Mouse (Mus musculus): ENCODE measurements around the gene Simc1. TPM values are rescaled to one million over a fixed set of nuclear protein-coding genes. Genes with fewer than 3 reads are reported as not detected.

The Simc1 gene
- polyA plus RNA-seq, 1 experiment from 2014 or later = 5.8 TPM

GRCm38 (mm10) chr13:54556176-54556575 is 52.6 kb downstream of the Simc1 start:
- ATAC-seq (ENCODE audit: insufficient number of reproducible peaks, insufficient read depth, low FRiP score, low read depth) = no peak
- H3K36me3 ChIP-seq (ENCODE audit: control insufficient read depth, insufficient read depth, low read length) = peaks cover 98% of the 10 kb centered on the region
- H3K9ac ChIP-seq (ENCODE audit: low read length) = no peak overlapping the region
- no peaks in the 10 kb centered on the region for H3K9me3 ChIP-seq (ENCODE audit: control insufficient read depth, low read length)
- WGBS = 86% methylated on average over 9 of the region's 9 CpGs
- H3K4me3 ChIP-seq (ENCODE audit: control insufficient read depth in 1 of 2, insufficient read depth in 1 of 2, low read depth in 1 of 2, low read length in 2 of 2) = no peak overlapping the region
- H3K4me1 ChIP-seq (ENCODE audit: control insufficient read depth in 2 of 2, insufficient read depth in 2 of 2, low read length in 2 of 2) = no peaks in the 10 kb centered on the region
- H3K27ac ChIP-seq (replicated peaks in 1 of 2; ENCODE audit: control insufficient read depth in 1 of 2, insufficient read depth in 1 of 2, low read depth in 2 of 2, low read length in 2 of 2) = no peak overlapping the region
- no peaks in the 10 kb centered on the region for H3K27me3 ChIP-seq (ENCODE audit: control insufficient read depth, insufficient read depth, low read length)
- H3K4me2 ChIP-seq (ENCODE audit: low read length) = no peak overlapping the region

- Histone ChIP-seq H3K36me3 (ENCODE audit: control insufficient read depth, insufficient read depth, low read length) (peaks cover 98% of the 10 kb centered on the region), H3K4me3 (ENCODE audit: control insufficient read depth in 1 of 2, insufficient read depth in 1 of 2, low read depth in 1 of 2, low read length in 2 of 2) (no peak overlapping the region), H3K4me1 (ENCODE audit: control insufficient read depth in 2 of 2, insufficient read depth in 2 of 2, low read length in 2 of 2) (no peaks in the 10 kb centered on the region), H3K27me3 (ENCODE audit: control insufficient read depth, insufficient read depth, low read length) (no peaks in the 10 kb centered on the region), H3K4me2 (ENCODE audit: low read length) (no peak overlapping the region), H3K27ac (replicated peaks in 1 of 2; ENCODE audit: control insufficient read depth in 1 of 2, insufficient read depth in 1 of 2, low read depth in 2 of 2, low read length in 2 of 2) (no peak overlapping the region), H3K9ac (ENCODE audit: low read length) (no peak overlapping the region), H3K9me3 (ENCODE audit: control insufficient read depth, low read length) (no peaks in the 10 kb centered on the region)
- ATAC-seq (ENCODE audit: insufficient number of reproducible peaks, insufficient read depth, low FRiP score, low read depth) = no peak
- 90% methylated on average over 3 of the region's 3 CpGs for WGBS
Measured at GRCm38 (mm10) chr13:54556796-54557195, 53.2 kb downstream of the Simc1 start.

- no peak overlapping the region for H3K4me2 ChIP-seq (ENCODE audit: low read length)
- 100% methylated on average over 1 of the region's 1 CpGs for WGBS
- no peak overlapping the region for H3K27ac ChIP-seq (replicated peaks in 1 of 2; ENCODE audit: control insufficient read depth in 1 of 2, insufficient read depth in 1 of 2, low read depth in 2 of 2, low read length in 2 of 2)
- no peaks in the 10 kb centered on the region for H3K9me3 ChIP-seq (ENCODE audit: control insufficient read depth, low read length)
- H3K4me1 ChIP-seq (ENCODE audit: control insufficient read depth in 2 of 2, insufficient read depth in 2 of 2, low read length in 2 of 2) = no peaks in the 10 kb centered on the region
- H3K36me3 ChIP-seq (ENCODE audit: control insufficient read depth, insufficient read depth, low read length) = peaks cover 96% of the 10 kb centered on the region
- H3K4me3 ChIP-seq (ENCODE audit: control insufficient read depth in 1 of 2, insufficient read depth in 1 of 2, low read depth in 1 of 2, low read length in 2 of 2) = no peak overlapping the region
- H3K27me3 ChIP-seq (ENCODE audit: control insufficient read depth, insufficient read depth, low read length) = no peaks in the 10 kb centered on the region
- ATAC-seq (ENCODE audit: insufficient number of reproducible peaks, insufficient read depth, low FRiP score, low read depth) = no peak
- no peak overlapping the region for H3K9ac ChIP-seq (ENCODE audit: low read length)
Measured at GRCm38 (mm10) chr13:54557652-54558051, 54.1 kb downstream of the Simc1 start.

- no peak overlapping the region for H3K4me2 ChIP-seq (ENCODE audit: low read length)
- 84% methylated on average over 2 of the region's 2 CpGs for WGBS
- H3K9me3 ChIP-seq (ENCODE audit: control insufficient read depth, low read length) = no peaks in the 10 kb centered on the region
- H3K4me1 ChIP-seq (ENCODE audit: control insufficient read depth in 2 of 2, insufficient read depth in 2 of 2, low read length in 2 of 2) = peaks cover 5 to 6% of the 10 kb centered on the region in 2 experiments
- no peaks in the 10 kb centered on the region for H3K27me3 ChIP-seq (ENCODE audit: control insufficient read depth, insufficient read depth, low read length)
- peaks cover 89% of the 10 kb centered on the region for H3K36me3 ChIP-seq (ENCODE audit: control insufficient read depth, insufficient read depth, low read length)
- no peak overlapping the region for H3K9ac ChIP-seq (ENCODE audit: low read length)
- no peak for ATAC-seq (ENCODE audit: insufficient number of reproducible peaks, insufficient read depth, low FRiP score, low read depth)
- no peak overlapping the region for H3K4me3 ChIP-seq (ENCODE audit: control insufficient read depth in 1 of 2, insufficient read depth in 1 of 2, low read depth in 1 of 2, low read length in 2 of 2)
- no peak overlapping the region for H3K27ac ChIP-seq (replicated peaks in 1 of 2; ENCODE audit: control insufficient read depth in 1 of 2, insufficient read depth in 1 of 2, low read depth in 2 of 2, low read length in 2 of 2)
Measured at GRCm38 (mm10) chr13:54559656-54560055, 56.1 kb downstream of the Simc1 start.

- Histone ChIP-seq H3K9me3 (ENCODE audit: control insufficient read depth, low read length) (no peaks in the 10 kb centered on the region), H3K36me3 (ENCODE audit: control insufficient read depth, insufficient read depth, low read length) (peaks cover 81% of the 10 kb centered on the region), H3K4me3 (ENCODE audit: control insufficient read depth in 1 of 2, insufficient read depth in 1 of 2, low read depth in 1 of 2, low read length in 2 of 2) (no peak overlapping the region), H3K9ac (ENCODE audit: low read length) (no peak overlapping the region), H3K4me2 (ENCODE audit: low read length) (no peak overlapping the region), H3K27me3 (ENCODE audit: control insufficient read depth, insufficient read depth, low read length) (no peaks in the 10 kb centered on the region), H3K4me1 (ENCODE audit: control insufficient read depth in 2 of 2, insufficient read depth in 2 of 2, low read length in 2 of 2) (peaks cover 7 to 9% of the 10 kb centered on the region in 2 experiments), H3K27ac (replicated peaks in 1 of 2; ENCODE audit: control insufficient read depth in 1 of 2, insufficient read depth in 1 of 2, low read depth in 2 of 2, low read length in 2 of 2) (no peak overlapping the region)
- ATAC-seq (ENCODE audit: insufficient number of reproducible peaks, insufficient read depth, low FRiP score, low read depth) = no peak
- 93% methylated on average over 7 of the region's 7 CpGs for WGBS
Measured at GRCm38 (mm10) chr13:54560608-54561007, 57.0 kb downstream of the Simc1 start.

- no peaks in the 10 kb centered on the region for H3K9me3 ChIP-seq (ENCODE audit: control insufficient read depth, low read length)
- no peak overlapping the region for H3K4me2 ChIP-seq (ENCODE audit: low read length)
- peaks cover 61% of the 10 kb centered on the region for H3K36me3 ChIP-seq (ENCODE audit: control insufficient read depth, insufficient read depth, low read length)
- no peak overlapping the region for H3K9ac ChIP-seq (ENCODE audit: low read length)
- H3K4me3 ChIP-seq (ENCODE audit: control insufficient read depth in 1 of 2, insufficient read depth in 1 of 2, low read depth in 1 of 2, low read length in 2 of 2) = no peak overlapping the region
- no peak overlapping the region for H3K27ac ChIP-seq (replicated peaks in 1 of 2; ENCODE audit: control insufficient read depth in 1 of 2, insufficient read depth in 1 of 2, low read depth in 2 of 2, low read length in 2 of 2)
- H3K27me3 ChIP-seq (ENCODE audit: control insufficient read depth, insufficient read depth, low read length) = no peaks in the 10 kb centered on the region
- WGBS = 69% methylated on average over 7 of the region's 7 CpGs
- no peak for ATAC-seq (ENCODE audit: insufficient number of reproducible peaks, insufficient read depth, low FRiP score, low read depth)
- peaks cover 9 to 11% of the 10 kb centered on the region in 2 experiments for H3K4me1 ChIP-seq (ENCODE audit: control insufficient read depth in 2 of 2, insufficient read depth in 2 of 2, low read length in 2 of 2)
Measured at GRCm38 (mm10) chr13:54562562-54562961, 59.0 kb downstream of the Simc1 start.

GRCm38 (mm10) chr13:54564232-54565200 is 60.9 kb downstream of the Simc1 start:
- no peaks in the 10 kb centered on the region for H3K27me3 ChIP-seq (ENCODE audit: control insufficient read depth, insufficient read depth, low read length)
- H3K4me2 ChIP-seq (ENCODE audit: low read length) = peak overlapping the region; percentile 87
- H3K4me3 ChIP-seq (ENCODE audit: control insufficient read depth in 1 of 2, insufficient read depth in 1 of 2, low read depth in 1 of 2, low read length in 2 of 2) = peak overlapping the region; percentile 85 to 97
- H3K36me3 ChIP-seq (ENCODE audit: control insufficient read depth, insufficient read depth, low read length) = peaks cover 42% of the 10 kb centered on the region
- peak overlapping the region; percentile 98 for H3K9ac ChIP-seq (ENCODE audit: low read length)
- 11% methylated on average over 45 of the region's 45 CpGs for WGBS
- peak; percentile 35 for ATAC-seq (ENCODE audit: insufficient number of reproducible peaks, insufficient read depth, low FRiP score, low read depth)
- peak overlapping the region; percentile 2 to 62; a peak in 1 of 4 replicates for H3K27ac ChIP-seq (replicated peaks in 1 of 2; ENCODE audit: control insufficient read depth in 1 of 2, insufficient read depth in 1 of 2, low read depth in 2 of 2, low read length in 2 of 2)
- peaks cover 9 to 11% of the 10 kb centered on the region in 2 experiments for H3K4me1 ChIP-seq (ENCODE audit: control insufficient read depth in 2 of 2, insufficient read depth in 2 of 2, low read length in 2 of 2)
- H3K9me3 ChIP-seq (ENCODE audit: control insufficient read depth, low read length) = no peaks in the 10 kb centered on the region

Measured in heart, embryonic 14.5 days (tissue).